Mouse (Mus musculus): Measurements from ENCODE around the gene Sult3a1.
"Not testable (repeated sequence)": the region's sequence is repeated elsewhere in the genome, so short reads cannot be mapped to it uniquely, and the experiment has no call there.

Sult3a1 gene

GRCm38 (mm10) chr10:33857421-33857820 lies at the start of gene Sult3a1:
Sult3a1 (plus strand) TSS chr10:33857721.
- no peak for DNase-seq (ENCODE audit: low spot score)

- DNase-seq (ENCODE audit: low spot score): no peak
Observed at GRCm38 (mm10) chr10:33811807-33812206, 45.7 kb upstream of the Sult3a1 start.

- no peak for DNase-seq (ENCODE audit: low spot score)
Observed at GRCm38 (mm10) chr10:33814266-33814665, 43.3 kb upstream of the Sult3a1 start.

- no peak for DNase-seq (ENCODE audit: low spot score)
Observed at GRCm38 (mm10) chr10:33816923-33817322, 40.6 kb upstream of the Sult3a1 start.

DNA sequence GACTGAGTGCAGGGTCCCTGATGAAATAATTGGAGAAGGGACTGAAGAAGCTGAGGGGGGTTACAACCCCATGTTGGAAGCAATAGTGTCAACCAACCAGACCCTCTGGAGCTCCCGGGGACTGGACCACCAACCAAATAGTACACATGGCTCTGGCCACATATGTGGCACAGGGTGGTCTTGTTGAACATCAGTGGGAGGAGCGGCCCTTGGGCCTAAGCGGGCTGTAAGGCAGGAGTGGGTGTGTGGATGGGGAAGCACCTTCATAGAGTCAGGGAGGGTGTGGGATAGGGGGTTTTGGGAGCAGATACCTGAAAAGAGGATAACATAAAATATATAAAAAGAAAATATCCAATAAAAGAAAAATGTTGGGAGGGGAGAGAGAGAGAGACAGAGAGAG lies 36.6 kb upstream of the Sult3a1 start:
- DNase-seq (ENCODE audit: low spot score): no peak

GRCm38 (mm10) chr10:33865994-33866393 lies 8.5 kb downstream of the Sult3a1 start:
- no peak for DNase-seq (ENCODE audit: low spot score)

GRCm38 (mm10) chr10:33870441-33870840 lies 12.9 kb downstream of the Sult3a1 start:
- DNase-seq (ENCODE audit: low spot score): no peak

DNA sequence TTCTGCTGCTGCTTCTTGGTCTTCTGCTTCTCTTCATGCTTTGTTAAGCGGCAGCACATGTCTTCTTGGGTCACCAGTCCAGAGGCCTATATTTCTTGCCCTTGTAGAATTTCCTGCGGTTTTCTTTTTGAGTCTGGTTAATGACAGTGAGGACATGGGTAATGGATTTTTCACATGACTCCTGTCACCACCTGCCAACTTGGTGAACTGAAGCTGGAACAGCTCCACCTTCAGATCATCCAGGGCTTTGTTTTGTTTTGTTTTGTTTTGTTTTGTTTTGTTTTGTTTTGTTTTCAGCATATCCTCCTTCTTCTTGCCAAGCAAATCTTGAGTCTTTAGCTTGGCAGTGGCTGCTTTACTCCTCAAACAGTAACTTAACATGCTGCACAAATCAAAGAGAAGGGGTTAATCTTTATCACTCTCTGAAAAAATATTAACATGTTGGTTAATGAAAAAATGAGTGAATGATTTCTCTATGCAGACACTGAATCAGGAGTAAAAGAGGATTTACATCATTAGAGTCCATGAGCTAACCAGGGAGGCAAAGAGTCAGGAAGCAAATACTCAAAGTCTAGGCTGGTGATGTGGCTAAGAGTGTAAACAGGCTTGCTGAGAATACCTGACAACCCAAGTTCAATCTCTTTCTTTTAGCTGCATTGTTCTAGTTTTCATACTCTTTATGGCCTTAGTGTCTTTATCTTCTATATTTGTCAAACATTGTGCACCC lies 15.3 kb downstream of the Sult3a1 start:
- no peak for DNase-seq (ENCODE audit: low spot score)

- not testable (repeated sequence) for DNase-seq (ENCODE audit: low spot score)
Observed at GRCm38 (mm10) chr10:33882411-33882810, 24.9 kb downstream of the Sult3a1 start.

DNA sequence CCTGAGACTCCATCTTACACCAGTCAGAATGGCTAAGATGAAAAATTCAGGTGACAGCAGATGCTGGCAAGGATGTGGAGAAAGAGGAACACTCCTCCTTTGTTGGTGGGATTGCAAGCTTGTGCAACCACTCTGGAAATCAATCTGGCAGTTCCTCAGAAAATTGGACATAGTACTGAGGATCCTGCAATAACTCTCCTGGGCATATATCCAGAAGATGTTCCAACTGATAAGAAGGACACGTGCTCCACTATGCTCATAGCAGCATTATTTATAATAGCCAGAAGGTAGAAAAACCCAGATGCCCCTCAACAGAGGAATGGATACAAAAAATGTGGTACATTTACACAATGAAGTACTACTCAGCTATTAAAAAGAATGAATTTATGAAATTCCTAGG lies 44.0 kb downstream of the Sult3a1 start:
- not testable (repeated sequence) for DNase-seq (ENCODE audit: low spot score)

DNA sequence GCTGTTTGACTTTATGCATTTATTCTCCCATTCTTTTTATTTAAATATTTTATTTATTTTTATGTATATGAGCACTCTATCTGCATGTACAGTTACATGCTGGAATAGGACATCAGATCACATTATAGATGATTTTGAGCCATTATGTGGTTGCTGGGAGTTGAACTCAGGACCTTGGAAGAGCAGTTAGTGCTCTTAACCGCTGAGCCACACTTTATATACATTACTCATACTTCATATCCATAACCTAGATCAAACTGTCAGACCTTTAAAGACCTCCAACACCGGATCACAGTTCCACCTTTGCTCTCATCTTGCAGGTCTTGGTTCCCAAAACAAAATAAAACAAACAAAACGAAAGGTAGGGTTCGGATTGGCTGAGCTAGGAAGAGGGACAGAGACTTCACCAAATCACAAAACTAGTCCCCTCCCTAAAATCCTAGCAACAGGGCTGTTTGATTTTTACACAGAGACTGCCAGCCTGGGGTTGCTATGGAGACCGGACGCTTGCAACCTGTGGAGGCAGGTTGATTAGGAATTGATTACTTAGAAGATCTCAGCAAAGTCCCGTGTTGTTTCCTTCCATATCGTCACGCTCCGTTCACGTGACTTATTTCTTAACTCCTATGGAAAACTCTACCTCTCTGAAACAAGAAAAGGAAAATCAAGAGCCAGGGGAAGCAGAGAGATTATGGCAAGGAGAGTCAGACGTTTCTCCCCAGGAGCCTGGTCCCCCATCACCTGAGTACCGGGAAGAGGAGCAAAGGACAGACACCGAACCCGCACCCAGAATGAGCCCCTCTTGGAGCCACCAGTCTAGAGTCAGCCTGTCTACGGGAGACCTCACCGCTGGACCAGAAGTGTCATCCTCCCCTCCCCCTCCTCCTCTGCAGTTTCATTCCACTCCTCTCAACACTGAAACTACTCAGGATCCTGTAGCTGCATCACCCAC lies 47.3 kb downstream of the Sult3a1 start, which contains the start of gene Rsph4a:
Gene Rsph4a, plus strand, starts transcription at position 582 of the 952 bp plus-strand sequence.
- DNase-seq (ENCODE audit: low spot score): peak; percentile 45

- peak; percentile 3 for DNase-seq (ENCODE audit: low spot score)
Observed at GRCm38 (mm10) chr10:33905489-33905888, 48.0 kb downstream of the Sult3a1 start.

All from urinary bladder, postnatal 25 days (tissue).